Mouse (Mus musculus) myocyte (in vitro differentiated cells): Measurements from ENCODE around the gene Cited2.

Experiments used
- CEBPB ChIP-seq: IDR thresholded peaks from 2 replicates; pipeline ENCODE4 v1.6.1; 2011; ENCODE audit warnings: mild to moderate bottlenecking, moderate library complexity; ENCODE audit not compliant: poor library complexity, insufficient read depth, severe bottlenecking
- E2F4 ChIP-seq: IDR thresholded peaks from one replicate; pipeline ENCODE4 v1.6.1; 2011; ENCODE audit warnings: mild to moderate bottlenecking, control low read depth, moderate library complexity; ENCODE audit not compliant: insufficient read depth
- MAX ChIP-seq: IDR thresholded peaks from one replicate; pipeline ENCODE4 v1.6.1; 2011; ENCODE audit warnings: low read depth, mild to moderate bottlenecking, control low read depth
- MYOD1 ChIP-seq, 3 experiments: IDR thresholded peaks; one replicate each; pipeline ENCODE4 v1.6.1; 2011; ENCODE audit warnings: control low read depth in 2 of 3, low read depth in 2 of 3, mild to moderate bottlenecking in 2 of 3, moderate library complexity in 1 of 3; ENCODE audit not compliant: insufficient read length in 2 of 3, control insufficient read depth in 1 of 3
- MYOG ChIP-seq, 3 experiments: IDR thresholded peaks; one replicate each; pipeline ENCODE4 v1.6.1; 2011; ENCODE audit warnings: control low read depth in 2 of 3, low read depth in 2 of 3, mild to moderate bottlenecking in 2 of 3; ENCODE audit not compliant: insufficient read length in 2 of 3, control insufficient read depth in 1 of 3, insufficient read depth in 1 of 3
- POLR2A ChIP-seq: IDR thresholded peaks from one replicate; pipeline ENCODE4 v1.6.1; 2011; ENCODE audit warnings: low read depth, mild to moderate bottlenecking, control low read depth, moderate library complexity; ENCODE audit not compliant: insufficient read length
- POLR2AphosphoS2 ChIP-seq: IDR thresholded peaks from one replicate; pipeline ENCODE4 v1.6.1; 2011; ENCODE audit warnings: low read depth, control low read depth; ENCODE audit not compliant: insufficient read length
- REST ChIP-seq: IDR thresholded peaks from one replicate; pipeline ENCODE4 v1.6.1; 2011; ENCODE audit warnings: mild to moderate bottlenecking, control low read depth, moderate library complexity; ENCODE audit not compliant: insufficient read depth, insufficient read length
- SRF ChIP-seq: IDR thresholded peaks from one replicate; pipeline ENCODE4 v1.6.1; 2011; ENCODE audit warnings: low read depth; ENCODE audit not compliant: control insufficient read depth, insufficient read length
- TCF3 ChIP-seq: IDR thresholded peaks from one replicate; pipeline ENCODE4 v1.6.1; 2011; ENCODE audit warnings: low read depth, control low read depth; ENCODE audit not compliant: insufficient read length
- USF1 ChIP-seq: IDR thresholded peaks from one replicate; pipeline ENCODE4 v1.6.1; 2011; ENCODE audit warnings: low read depth, mild to moderate bottlenecking, control low read depth, moderate library complexity

DNA sequence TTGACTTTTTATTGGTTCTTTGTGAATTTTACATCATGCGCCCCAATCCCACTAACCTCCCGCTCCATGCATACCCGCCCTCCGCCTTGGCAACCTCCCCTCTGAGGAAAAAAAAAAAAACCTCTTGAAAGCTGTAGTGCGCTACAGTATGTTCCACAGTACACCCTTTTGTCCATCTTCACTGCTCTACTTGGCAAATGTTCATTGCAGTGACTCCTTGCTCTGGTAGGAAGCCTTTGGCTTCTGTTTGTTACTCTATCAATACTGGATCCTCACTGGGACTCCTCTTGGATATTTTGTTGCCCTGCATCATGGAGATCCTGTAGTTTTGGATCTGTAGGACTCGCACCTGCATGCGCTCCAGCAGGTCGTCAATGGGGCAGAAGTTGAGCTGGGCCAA lies 39.9 kb downstream of the Cited2 start:
- TF ChIP-seq POLR2A (no peak), MAX (no peak), POLR2AphosphoS2 (no peak), MYOG (IDR thresholded peaks at IDR 0.05; ENCODE audit: control insufficient read depth in 1 of 3, insufficient read depth in 1 of 3, insufficient read length in 2 of 3, low read depth in 2 of 3) (no peak), USF1 (no peak), E2F4 (no peak), CEBPB (no peak), SRF (no peak), TCF3 (no peak), REST (no peak), MYOD1 (IDR thresholded peaks at IDR 0.05; ENCODE audit: control insufficient read depth in 1 of 3, insufficient read length in 2 of 3, low read depth in 2 of 3) (no peak)
